Mouse (Mus musculus): ENCODE results near the gene U2af2. TPM values are rescaled to one million over a fixed set of nuclear protein-coding genes. Genes with fewer than 3 reads are reported as not detected.
A peak's percentile ranks its signal among the peaks of the same experiment; 100 is the strongest.
"Not testable (repeated sequence)": the region's sequence is repeated elsewhere in the genome, so short reads cannot be mapped to it uniquely, and the experiment has no call there.

U2af2 gene
- polyA plus RNA-seq, 1 experiment from 2014 or later = 63.0 TPM

DNA sequence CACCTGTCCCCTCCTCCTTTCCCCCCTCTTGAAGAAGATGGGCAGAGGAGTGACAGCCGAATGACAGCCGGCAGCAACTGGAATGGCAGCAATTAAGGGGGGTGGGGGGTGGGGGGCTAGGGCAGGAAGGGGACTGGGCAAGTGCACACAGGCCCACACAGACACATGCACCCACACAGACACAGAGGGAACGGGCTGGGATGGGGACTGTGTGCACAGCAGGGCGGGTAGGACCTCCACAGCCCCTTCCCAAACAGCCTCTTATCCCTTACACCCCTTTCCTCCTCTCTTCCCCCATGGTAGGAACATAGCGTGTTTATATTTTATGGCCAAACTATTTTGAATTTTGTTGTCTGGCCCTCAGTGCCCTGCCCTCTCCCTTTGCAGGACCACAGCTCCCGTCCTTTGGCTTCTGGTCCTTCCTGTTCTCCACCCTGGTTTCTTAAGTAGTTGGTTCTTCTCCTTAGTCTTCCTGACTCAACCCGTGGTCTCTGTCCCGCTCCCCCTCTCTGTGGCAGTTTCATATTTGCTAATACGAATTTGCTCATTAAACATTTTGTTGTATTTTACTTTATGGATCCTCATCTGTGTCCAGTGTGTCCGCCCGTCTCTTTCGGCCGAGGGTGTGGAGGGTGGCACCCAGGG lies 17.5 kb downstream of the U2af2 start:
- Histone ChIP-seq H3K27ac (peak overlapping the region; percentile 97), H3K4me3 (peak overlapping the region; percentile 96), H3K4me2 (peak overlapping the region; percentile 88), H3K4me1 (replicated peaks) (peaks cover 26% of the 10 kb centered on the region), H3K36me3 (peaks cover 48% of the 10 kb centered on the region), H3K9ac (peak overlapping the region; percentile 41; the same call in 1 of the 2 replicates)
- H3K27me3 ChIP-seq; H3K9me3 ChIP-seq (replicated peaks): not testable (repeated sequence)
- WGBS = 45% methylated on average over 11 of the region's 13 CpGs
- ATAC-seq (replicated peaks; ENCODE audit: insufficient number of reproducible peaks, insufficient read depth, low FRiP score, low read depth) = peak; percentile 3; the same call in 1 of the 2 replicates

DNA sequence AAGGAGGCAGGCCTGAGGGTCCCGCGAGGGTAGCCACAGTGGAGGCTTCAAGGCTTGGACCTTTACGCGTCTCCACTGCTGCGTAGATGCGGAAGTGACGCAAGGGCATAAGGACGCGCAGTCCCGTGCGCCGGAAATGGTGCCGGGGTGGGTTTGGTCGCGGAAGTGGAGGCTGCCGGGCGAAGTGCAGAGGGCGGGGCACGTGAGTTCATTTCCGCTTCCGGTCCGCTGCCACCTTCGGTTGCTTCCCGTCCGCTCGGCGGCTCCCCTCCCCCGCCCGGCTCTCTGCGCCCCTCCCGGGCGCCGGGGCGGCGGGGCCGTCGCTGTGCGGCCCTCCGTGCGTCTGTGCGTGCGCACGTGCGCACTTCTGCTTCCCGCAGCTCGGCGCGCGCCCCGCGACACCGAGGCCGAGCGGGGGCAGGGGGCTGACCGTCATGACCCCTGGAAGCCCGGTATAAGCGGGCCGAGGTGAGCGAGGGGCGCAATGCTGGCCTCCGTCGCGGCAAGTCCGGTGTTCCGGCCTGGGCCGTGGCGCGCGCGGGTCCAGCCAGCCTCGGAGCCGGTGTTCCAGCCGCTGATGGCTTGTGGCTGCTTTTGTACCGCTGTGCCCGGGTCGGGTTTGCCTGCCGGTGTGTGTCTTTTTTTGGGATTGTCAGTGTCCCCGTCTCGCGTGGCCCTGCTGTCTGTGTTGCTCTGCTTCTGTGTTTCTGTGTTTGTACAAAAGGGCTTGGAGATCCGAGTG lies 18.2 kb downstream of the U2af2 start, which contains the start of gene Epn1:
Gene Epn1 (plus strand): TSS at position 226 of the 742 bp plus-strand sequence.
- WGBS = under 1% methylated on average over 79 of the region's 81 CpGs
- no peaks in the 10 kb centered on the region for H3K9me3 ChIP-seq (replicated peaks)
- peak within 1 kb of the TSS; percentile 96 for H3K4me3 ChIP-seq
- peak within 1 kb of the TSS; percentile 97 for H3K27ac ChIP-seq
- no peaks in the 10 kb centered on the region for H3K27me3 ChIP-seq
- peaks cover 48% of the 10 kb centered on the region for H3K36me3 ChIP-seq
- H3K4me1 ChIP-seq (replicated peaks) = peaks cover 31% of the 10 kb centered on the region
- H3K9ac ChIP-seq = peak within 1 kb of the TSS; percentile 97
- peak; percentile 95 for ATAC-seq (replicated peaks; ENCODE audit: insufficient number of reproducible peaks, insufficient read depth, low FRiP score, low read depth)
- peak within 1 kb of the TSS; percentile 88 for H3K4me2 ChIP-seq

DNA sequence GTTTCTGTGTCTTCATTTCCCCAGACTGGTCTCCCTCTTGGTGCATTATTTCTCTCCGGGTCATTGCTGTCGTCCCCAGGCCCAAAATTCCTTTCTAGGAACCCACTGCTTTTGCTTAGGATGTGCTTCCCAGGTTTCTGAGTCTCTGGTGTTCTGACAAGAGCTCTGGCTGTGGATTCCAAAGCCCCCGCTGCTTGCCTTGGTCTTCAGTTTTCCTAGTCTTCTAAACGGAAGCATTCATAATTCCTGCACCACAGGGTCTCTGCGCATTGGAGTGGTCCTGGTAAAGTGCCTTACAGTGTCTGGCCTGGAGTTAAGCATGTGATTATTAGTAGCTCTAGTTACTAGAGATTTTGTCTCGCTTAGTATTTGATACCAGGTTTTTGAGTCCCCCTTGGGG lies 18.9 kb downstream of the U2af2 start:
- ATAC-seq (replicated peaks; ENCODE audit: insufficient number of reproducible peaks, insufficient read depth, low FRiP score, low read depth) = no peak
- Histone ChIP-seq H3K4me2 (peak overlapping the region; percentile 88), H3K4me3 (peak overlapping the region; percentile 96), H3K9me3 (replicated peaks) (no peaks in the 10 kb centered on the region), H3K27ac (peak overlapping the region; percentile 97), H3K27me3 (no peaks in the 10 kb centered on the region), H3K4me1 (replicated peaks) (peaks cover 31% of the 10 kb centered on the region), H3K36me3 (peaks cover 50% of the 10 kb centered on the region), H3K9ac (peak overlapping the region; percentile 97)
- 10% methylated on average over 6 of the region's 6 CpGs for WGBS

DNA sequence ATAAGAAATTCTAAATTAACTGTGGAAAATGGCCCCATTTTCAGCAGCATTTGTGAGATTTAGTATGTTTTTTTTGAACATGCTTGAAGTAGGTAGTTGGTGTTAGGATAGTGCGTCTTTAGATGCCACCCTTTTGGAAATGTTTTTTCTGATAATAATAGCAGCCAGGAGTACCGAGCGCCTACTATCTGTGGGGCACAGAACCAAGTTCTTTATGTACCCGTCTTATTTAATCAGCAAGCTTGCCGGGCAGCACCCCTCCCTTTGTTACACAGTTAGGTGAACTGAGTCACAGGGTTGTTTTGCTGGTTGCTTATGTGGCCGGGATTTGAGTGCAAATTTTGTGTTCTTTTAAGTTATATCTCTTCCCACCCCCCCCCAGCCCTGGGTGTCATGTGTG lies 19.3 kb downstream of the U2af2 start:
- H3K27ac ChIP-seq = no peak overlapping the region
- peaks cover 31% of the 10 kb centered on the region for H3K4me1 ChIP-seq (replicated peaks)
- H3K4me2 ChIP-seq = peak overlapping the region; percentile 88
- peaks cover 47% of the 10 kb centered on the region for H3K36me3 ChIP-seq
- no peak for ATAC-seq (replicated peaks; ENCODE audit: insufficient number of reproducible peaks, insufficient read depth, low FRiP score, low read depth)
- peak overlapping the region; percentile 97; the same call in 1 of the 2 replicates for H3K9ac ChIP-seq
- H3K4me3 ChIP-seq = peak overlapping the region; percentile 96
- H3K9me3 ChIP-seq (replicated peaks) = no peaks in the 10 kb centered on the region
- H3K27me3 ChIP-seq = no peaks in the 10 kb centered on the region
- WGBS = 58% methylated on average over 6 of the region's 6 CpGs

- Histone ChIP-seq H3K4me2 (peak overlapping the region; percentile 88), H3K27me3 (no peaks in the 10 kb centered on the region), H3K4me3 (peak overlapping the region; percentile 96; the same call in 1 of the 2 replicates), H3K27ac (no peak overlapping the region), H3K9ac (no peak overlapping the region), H3K4me1 (replicated peaks) (peaks cover 31% of the 10 kb centered on the region), H3K9me3 (replicated peaks) (no peaks in the 10 kb centered on the region), H3K36me3 (peaks cover 40% of the 10 kb centered on the region)
- ATAC-seq (replicated peaks; ENCODE audit: insufficient number of reproducible peaks, insufficient read depth, low FRiP score, low read depth) = no peak
- WGBS = 95% methylated on average over 2 of the region's 2 CpGs
These were observed 20.0 kb downstream of the U2af2 start for GRCm38 (mm10) chr7:5081939-5082338.

- Histone ChIP-seq H3K36me3 (peaks cover 30% of the 10 kb centered on the region), H3K9ac (no peak overlapping the region)
These were observed 21.6 kb downstream of the U2af2 start for GRCm38 (mm10) chr7:5083325-5084105.

DNA sequence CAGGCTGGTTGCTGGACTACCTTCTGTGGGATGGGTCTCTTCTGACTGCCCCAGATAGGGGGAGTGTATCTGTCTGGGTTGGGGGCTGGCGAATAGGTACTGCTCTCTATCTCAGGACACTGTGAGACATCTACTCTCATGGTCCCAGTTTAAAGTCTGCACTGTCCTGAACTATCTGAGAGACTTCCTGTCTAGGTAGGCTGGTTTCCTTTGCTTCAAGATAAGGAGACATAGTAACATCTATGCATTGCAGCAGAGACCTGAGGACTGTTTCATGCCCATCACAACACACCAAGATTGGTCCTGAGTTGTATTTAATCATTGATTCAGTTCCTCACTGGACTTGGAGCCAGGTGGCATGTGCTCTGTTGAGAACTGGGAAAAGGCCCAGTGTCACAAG lies 23.6 kb downstream of the U2af2 start:
- Histone ChIP-seq H3K4me3 (no peak overlapping the region), H3K9me3 (replicated peaks) (no peaks in the 10 kb centered on the region), H3K27me3 (no peaks in the 10 kb centered on the region), H3K36me3 (peaks cover 23% of the 10 kb centered on the region; the same call in 1 of the 2 replicates), H3K27ac (no peak overlapping the region), H3K4me1 (replicated peaks) (peaks cover 29% of the 10 kb centered on the region), H3K9ac (no peak overlapping the region), H3K4me2 (no peak overlapping the region)
- WGBS = 75% methylated on average over 1 of the region's 1 CpGs
- no peak for ATAC-seq (replicated peaks; ENCODE audit: insufficient number of reproducible peaks, insufficient read depth, low FRiP score, low read depth)

More at GRCm38 (mm10) chr7:5083325-5084105, 21.6 kb downstream of the U2af2 start:
- H3K27ac ChIP-seq = 0 out of 2 replicates have a peak overlapping the region, but pooled peaks have one; percentile 11
- no peak for ATAC-seq (replicated peaks; ENCODE audit: insufficient number of reproducible peaks, insufficient read depth, low FRiP score, low read depth)
- peaks cover 31% of the 10 kb centered on the region for H3K4me1 ChIP-seq (replicated peaks)
- H3K9me3 ChIP-seq (replicated peaks) = no peaks in the 10 kb centered on the region
- WGBS = 88% methylated on average over 18 of the region's 18 CpGs
- H3K27me3 ChIP-seq = no peaks in the 10 kb centered on the region
- H3K4me2 ChIP-seq = no peak overlapping the region
- H3K4me3 ChIP-seq = no peak overlapping the region

- no peaks in the 10 kb centered on the region for H3K27me3 ChIP-seq
- no peak for ATAC-seq (replicated peaks; ENCODE audit: insufficient number of reproducible peaks, insufficient read depth, low FRiP score, low read depth)
- H3K4me2 ChIP-seq = no peak overlapping the region
- H3K27ac ChIP-seq = no peak overlapping the region
- H3K4me3 ChIP-seq = no peak overlapping the region
- no peaks in the 10 kb centered on the region for H3K9me3 ChIP-seq (replicated peaks)
- H3K4me1 ChIP-seq (replicated peaks) = peaks cover 16% of the 10 kb centered on the region
- H3K36me3 ChIP-seq = peaks cover 23% of the 10 kb centered on the region; the same call in 1 of the 2 replicates
- H3K9ac ChIP-seq = no peak overlapping the region
- WGBS = 75% methylated on average over 5 of the region's 5 CpGs
These were observed 25.0 kb downstream of the U2af2 start for GRCm38 (mm10) chr7:5086921-5087440.

DNA sequence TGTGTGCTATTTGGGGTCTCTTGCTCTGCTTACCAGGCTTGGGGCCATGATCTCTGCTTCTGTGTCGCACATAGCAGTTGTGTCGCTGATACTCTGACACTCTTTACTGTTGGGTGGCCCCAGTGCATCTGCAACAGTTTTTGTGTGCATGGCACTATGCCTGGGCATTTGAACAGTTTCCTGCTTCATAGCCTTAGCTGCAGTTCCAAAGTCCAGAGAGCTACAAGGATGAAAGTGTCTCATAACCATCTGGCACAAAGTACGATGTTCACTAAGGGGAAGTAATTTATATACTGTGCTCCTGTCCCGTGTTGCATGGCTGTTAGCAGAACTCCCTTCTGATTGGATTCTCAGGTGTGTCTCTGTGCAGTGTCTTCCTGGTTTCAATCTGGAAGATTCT lies 25.9 kb downstream of the U2af2 start:
- Histone ChIP-seq H3K4me3 (no peak overlapping the region), H3K9me3 (replicated peaks) (no peaks in the 10 kb centered on the region), H3K9ac (no peak overlapping the region), H3K4me1 (replicated peaks) (peaks cover 13% of the 10 kb centered on the region), H3K36me3 (peaks cover 27% of the 10 kb centered on the region; the same call in 1 of the 2 replicates), H3K4me2 (no peak overlapping the region), H3K27me3 (no peaks in the 10 kb centered on the region), H3K27ac (no peak overlapping the region)
- WGBS = 83% methylated on average over 4 of the region's 4 CpGs
- ATAC-seq (replicated peaks; ENCODE audit: insufficient number of reproducible peaks, insufficient read depth, low FRiP score, low read depth) = no peak

DNA sequence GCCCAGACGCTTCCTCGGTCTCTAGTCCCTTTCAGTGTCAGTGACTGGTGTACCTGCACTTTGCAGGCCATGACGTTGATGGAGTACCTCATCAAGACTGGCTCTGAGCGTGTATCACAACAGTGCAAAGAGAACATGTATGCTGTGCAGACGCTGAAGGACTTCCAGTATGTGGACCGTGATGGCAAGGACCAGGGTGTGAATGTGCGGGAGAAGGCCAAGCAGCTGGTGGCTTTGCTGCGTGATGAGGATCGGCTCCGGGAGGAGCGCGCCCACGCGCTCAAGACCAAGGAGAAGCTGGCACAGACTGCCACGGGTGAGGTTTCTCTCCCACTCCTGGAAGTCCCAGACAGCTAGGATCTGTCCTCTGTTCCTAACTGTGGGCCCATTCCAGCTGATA lies 27.9 kb downstream of the U2af2 start:
- 90% methylated on average over 15 of the region's 15 CpGs for WGBS

More for the DNA sequence above, 27.9 kb downstream of the U2af2 start:
- Histone ChIP-seq H3K9me3 (replicated peaks) (no peaks in the 10 kb centered on the region), H3K4me3 (no peak overlapping the region), H3K4me2 (no peak overlapping the region), H3K9ac (no peak overlapping the region), H3K4me1 (replicated peaks) (0 out of 2 replicates have a peak, but pooled peaks cover 1% of the 10 kb centered on the region), H3K27ac (no peak overlapping the region), H3K27me3 (no peaks in the 10 kb centered on the region), H3K36me3 (peaks cover 34% of the 10 kb centered on the region)
- ATAC-seq (replicated peaks; ENCODE audit: insufficient number of reproducible peaks, insufficient read depth, low FRiP score, low read depth) = no peak

Measured in heart, embryonic 15.5 days (tissue).